Mouse (Mus musculus) lung, adult 2 months (tissue): ENCODE data around the gene Pkn1.

Experiments
- CTCF ChIP-seq: fragments of 200-500 bp; IDR thresholded peaks from 2 replicates; pipeline ENCODE4 v1.5.1; 2011; ENCODE audit warnings: mild to moderate bottlenecking, low read length, control low read depth; ENCODE audit not compliant: insufficient read depth
- POLR2A ChIP-seq: fragments of 200-500 bp; IDR thresholded peaks from 2 replicates; pipeline ENCODE4 v1.6.1; 2011; ENCODE audit warnings: low read depth, mild to moderate bottlenecking, control low read depth, low read length, borderline replicate concordance; ENCODE audit errors: extremely low read depth

GRCm38 (mm10) chr8:83747661-83748346 is 48.8 kb upstream of the Pkn1 start:
- TF ChIP-seq POLR2A (peak; percentile 69; the same call in 1 of the 2 replicates), CTCF (no peak)
